Mouse (Mus musculus) lung, adult 2 months (tissue): Measurements from ENCODE around the gene Chst15.

Source experiments
- CTCF ChIP-seq: fragments of 200-500 bp; IDR thresholded peaks from 2 replicates; pipeline ENCODE4 v1.5.1; 2011; ENCODE audit warnings: mild to moderate bottlenecking, low read length, control low read depth; ENCODE audit not compliant: insufficient read depth
- POLR2A ChIP-seq: fragments of 200-500 bp; IDR thresholded peaks from 2 replicates; pipeline ENCODE4 v1.6.1; 2011; ENCODE audit warnings: low read depth, mild to moderate bottlenecking, control low read depth, low read length, borderline replicate concordance; ENCODE audit errors: extremely low read depth

DNA sequence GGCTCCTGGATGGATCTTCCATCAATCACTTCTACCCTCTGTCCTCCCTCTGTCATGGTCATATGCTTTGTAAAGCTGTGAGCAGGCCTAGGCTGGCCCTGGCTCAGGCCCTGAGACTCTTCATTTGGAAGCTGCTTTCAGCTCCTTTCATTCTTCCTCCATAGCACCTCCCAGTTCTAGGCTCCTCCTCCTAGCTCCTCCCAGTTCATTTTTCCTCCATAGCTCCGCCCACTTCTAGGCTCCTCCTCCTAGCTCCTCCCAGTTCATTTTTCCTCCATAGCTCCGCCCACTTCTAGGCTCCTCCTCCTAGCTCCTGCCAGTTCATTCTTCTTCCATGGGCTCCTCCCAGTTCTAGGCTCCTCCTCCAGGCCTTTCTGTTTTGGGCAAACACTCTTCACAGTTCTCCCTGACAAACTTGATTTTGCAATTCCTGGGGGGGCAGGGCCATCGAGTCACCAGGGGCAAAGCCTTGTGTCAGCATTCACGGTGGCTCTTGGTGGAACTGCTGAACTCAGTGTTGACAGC, 74.3 kb downstream of the Chst15 start:
- TF ChIP-seq CTCF (no peak), POLR2A (no peak)
